Mouse (Mus musculus): ENCODE measurements around the gene Cbr2. TPM values are rescaled to one million over a fixed set of nuclear protein-coding genes. Genes with fewer than 3 reads are reported as not detected.
A peak's percentile ranks its signal among the peaks of the same experiment; 100 is the strongest.

Gene Cbr2
- total and polyA plus RNA-seq, 3 experiments: not detected

- H3K27ac ChIP-seq (ENCODE audit: control insufficient read depth, low read depth, low read length): no peak overlapping the region
- H3K4me1 ChIP-seq (ENCODE audit: control insufficient read depth in 1 of 2, insufficient read depth in 2 of 2, low read length in 2 of 2): no peaks in the 10 kb centered on the region; a peak in 1 of 4 replicates
- DNase-seq (ENCODE audit: low read depth, low spot score): no peak
- TF ChIP-seq ETS1 (IDR thresholded peaks at IDR 0.05; ENCODE audit: low read depth, low read length): no peak
- H3K79me2 ChIP-seq (ENCODE audit: control insufficient read depth, insufficient read depth, low read length, poor library complexity): no peaks in the 10 kb centered on the region
- no peaks in the 10 kb centered on the region for H3K27me3 ChIP-seq (ENCODE audit: control insufficient read depth in 1 of 2, insufficient read depth in 2 of 2, low read length in 2 of 2)
- H3K36me3 ChIP-seq (ENCODE audit: control insufficient read depth in 1 of 2, insufficient read depth in 2 of 2, low read length in 2 of 2): no peaks in the 10 kb centered on the region
- no peak overlapping the region for H3K4me3 ChIP-seq (ENCODE audit: control insufficient read depth in 1 of 2, insufficient read depth in 1 of 2, low read depth in 2 of 2, low read length in 2 of 2)
- no peak overlapping the region for H3K9ac ChIP-seq (ENCODE audit: control insufficient read depth, low read depth, low read length, poor library complexity, severe bottlenecking)
- no peaks in the 10 kb centered on the region for H3K9me3 ChIP-seq (replicated peaks; ENCODE audit: insufficient read depth, low read length)
These were observed 9.0 kb downstream of the Cbr2 start for GRCm38 (mm10) chr11:120722761-120723382.

GRCm38 (mm10) chr11:120722067-120722630, 9.8 kb downstream of the Cbr2 start:
- Histone ChIP-seq H3K36me3 (ENCODE audit: control insufficient read depth in 1 of 2, insufficient read depth in 2 of 2, low read length in 2 of 2) (no peaks in the 10 kb centered on the region), H3K79me2 (ENCODE audit: control insufficient read depth, insufficient read depth, low read length, poor library complexity) (no peaks in the 10 kb centered on the region), H3K4me3 (ENCODE audit: control insufficient read depth in 1 of 2, insufficient read depth in 1 of 2, low read depth in 2 of 2, low read length in 2 of 2) (no peak overlapping the region), H3K27ac (ENCODE audit: control insufficient read depth, low read depth, low read length) (no peak overlapping the region), H3K4me1 (ENCODE audit: control insufficient read depth in 1 of 2, insufficient read depth in 2 of 2, low read length in 2 of 2) (no peaks in the 10 kb centered on the region), H3K9me3 (replicated peaks; ENCODE audit: insufficient read depth, low read length) (no peaks in the 10 kb centered on the region), H3K9ac (ENCODE audit: control insufficient read depth, low read depth, low read length, poor library complexity, severe bottlenecking) (no peak overlapping the region), H3K27me3 (ENCODE audit: control insufficient read depth in 1 of 2, insufficient read depth in 2 of 2, low read length in 2 of 2) (no peaks in the 10 kb centered on the region)
- DNase-seq (ENCODE audit: low read depth, low spot score): no peak
- TF ChIP-seq POLR2AphosphoS2 (IDR thresholded peaks at IDR 0.05; ENCODE audit: low read length): peak; percentile 18; the same call in 1 of the 2 replicates
- no peak for TF ChIP-seq NRF1 (IDR thresholded peaks at IDR 0.05; ENCODE audit: insufficient read depth, low read depth, low read length, poor library complexity, severe bottlenecking)

DNA sequence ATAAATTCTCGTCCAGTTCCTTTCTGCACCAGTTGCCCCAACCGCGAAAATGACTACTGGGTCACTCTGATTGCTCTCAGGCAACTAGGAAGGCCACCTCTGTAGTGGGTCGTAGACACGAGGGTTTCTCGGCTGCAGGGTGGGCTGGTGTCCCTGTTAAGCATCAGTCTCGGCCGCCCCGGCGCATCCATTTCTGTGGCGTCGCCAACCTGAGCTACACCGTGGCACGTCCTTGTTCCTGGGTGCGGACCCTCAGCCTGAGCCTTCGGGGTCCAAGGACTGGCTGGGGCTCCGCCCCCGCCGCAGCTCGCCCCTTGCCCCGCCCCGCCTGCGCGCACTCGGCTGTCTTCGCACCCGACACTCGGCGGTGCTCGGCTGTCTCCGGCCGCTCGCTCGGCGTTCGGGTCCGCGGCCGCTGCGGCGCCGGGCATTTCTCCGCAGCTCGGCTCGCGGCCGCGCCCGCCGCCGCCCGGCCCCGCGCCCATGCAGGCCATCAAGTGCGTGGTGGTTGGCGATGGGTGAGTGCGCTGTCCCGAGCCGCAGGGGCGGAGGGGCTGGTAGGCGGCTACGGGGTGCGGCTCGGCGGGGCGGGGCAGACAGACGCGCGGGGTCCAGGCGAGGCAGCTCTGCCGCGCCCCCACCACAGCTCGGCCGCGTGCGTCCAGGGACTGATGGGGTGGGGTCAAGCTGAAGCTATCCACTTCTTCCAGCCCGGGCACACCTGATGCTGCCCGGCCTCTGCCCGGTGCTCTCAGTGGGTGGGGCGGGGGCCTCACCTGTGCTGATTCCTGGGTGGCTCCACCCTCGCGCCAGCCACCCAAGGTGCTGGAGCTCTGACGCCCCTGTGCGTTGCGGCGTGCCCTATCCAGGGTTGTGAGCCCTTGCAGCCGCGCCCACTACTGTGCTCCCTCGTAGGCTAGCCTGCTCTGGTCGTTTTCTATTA, 10.5 kb downstream of the Cbr2 start, which contains the start of gene Rac3:
TSS of gene Rac3 (plus strand) at position 347 of the 943 bp plus-strand sequence.
- no peak for DNase-seq (ENCODE audit: low read depth, low spot score)
- H3K4me3 ChIP-seq (ENCODE audit: control insufficient read depth in 1 of 2, insufficient read depth in 1 of 2, low read depth in 2 of 2, low read length in 2 of 2): no peak within 1 kb of the TSS
- H3K27ac ChIP-seq (ENCODE audit: control insufficient read depth, low read depth, low read length): no peak within 1 kb of the TSS
- H3K9me3 ChIP-seq (replicated peaks; ENCODE audit: insufficient read depth, low read length): no peaks in the 10 kb centered on the region
- no peak within 1 kb of the TSS for H3K9ac ChIP-seq (ENCODE audit: control insufficient read depth, low read depth, low read length, poor library complexity, severe bottlenecking)
- H3K36me3 ChIP-seq (ENCODE audit: control insufficient read depth in 1 of 2, insufficient read depth in 2 of 2, low read length in 2 of 2): no peaks in the 10 kb centered on the region; a peak in 1 of 4 replicates
- TF ChIP-seq ZMIZ1 (IDR thresholded peaks at IDR 0.05; ENCODE audit: low read depth, low read length) (no peak), E2F4 (IDR thresholded peaks at IDR 0.05; ENCODE audit: borderline replicate concordance, low read depth, low read length) (no peak), TAL1 (IDR thresholded peaks at IDR 0.05; ENCODE audit: low read length) (no peak)
- H3K4me1 ChIP-seq (ENCODE audit: control insufficient read depth in 1 of 2, insufficient read depth in 2 of 2, low read length in 2 of 2): no peaks in the 10 kb centered on the region
- no peaks in the 10 kb centered on the region for H3K79me2 ChIP-seq (ENCODE audit: control insufficient read depth, insufficient read depth, low read length, poor library complexity)
- no peaks in the 10 kb centered on the region for H3K27me3 ChIP-seq (ENCODE audit: control insufficient read depth in 1 of 2, insufficient read depth in 2 of 2, low read length in 2 of 2)
